Mouse (Mus musculus) hindbrain, postnatal 0 days (tissue): ENCODE data around the gene Hoxa9. TPM values are rescaled to one million over a fixed set of nuclear protein-coding genes. Genes with fewer than 3 reads are reported as not detected.

ENCODE experiments used
- ATAC-seq: fragments of 200-750 bp; cut with Nextera tagmentation; 2 replicates; pipeline ENCODE4 v1.8.0; 2017; ENCODE audit warnings: mild to moderate bottlenecking, moderate TSS enrichment, moderate library complexity
- DNase-seq: peaks from one replicate; pipeline ENCODE4 v3.0.0-alpha.2; 2015; ENCODE audit warnings: low spot score
- H3K27ac ChIP-seq: fragments of 300-500 bp; sonication (generic); 2 replicates; pipeline ENCODE4 v1.5.1; 2014; ENCODE audit warnings: mild to moderate bottlenecking
- H3K27me3 ChIP-seq: fragments of 300-500 bp; sonication (generic); 2 replicates; pipeline ENCODE4 v1.6.1; 2014; ENCODE audit warnings: low read length, mixed read lengths; ENCODE audit not compliant: insufficient read depth
- H3K36me3 ChIP-seq: fragments of 300-500 bp; sonication (generic); 2 replicates; pipeline ENCODE4 v1.6.1; 2014; ENCODE audit warnings: low read length, mixed read lengths; ENCODE audit not compliant: insufficient read depth
- H3K4me1 ChIP-seq: fragments of 300-500 bp; sonication (generic); 2 replicates; pipeline ENCODE4 v1.6.1; 2014; ENCODE audit warnings: antibody characterized with exemption, low read length, mixed read lengths; ENCODE audit not compliant: insufficient read depth
- H3K4me2 ChIP-seq: fragments of 300-500 bp; sonication (generic); 2 replicates; pipeline ENCODE4 v1.6.1; 2014; ENCODE audit warnings: low read depth, mild to moderate bottlenecking, low read length, moderate library complexity, mixed read lengths
- H3K4me3 ChIP-seq: fragments of 300-500 bp; sonication (generic); 2 replicates; pipeline ENCODE4 v1.5.1; 2014; ENCODE audit warnings: low read length
- H3K9ac ChIP-seq: fragments of 300-500 bp; sonication (generic); replicated peaks from 2 replicates; pipeline ENCODE4 v1.6.1; 2014; ENCODE audit warnings: mild to moderate bottlenecking, low read length, moderate library complexity, mixed read lengths
- H3K9me3 ChIP-seq: fragments of 300-500 bp; sonication (generic); 2 replicates; pipeline ENCODE4 v1.6.1; 2016; ENCODE audit warnings: low read length, mixed read lengths
- CTCF ChIP-seq: IDR thresholded peaks from 2 replicates; pipeline ENCODE4 v1.5.1; 2016; ENCODE audit warnings: antibody characterized with exemption, control low read depth, low read depth
- WGBS: fragments of 180-500 bp; shearing (Covaris S2); extraction: QIAGEN DNeasy Blood & Tissue Kit; methylation state at CpG from one replicate; pipeline ENCODE4 v1.1.7; 2014; 5-methylcytosine and 5-hydroxymethylcytosine counted together
- polyA plus RNA-seq: library from polyadenylated mRNA; unstranded; fragments of >200 nt; fragmentation: Nextera tagmentation; extraction: Ambion mirVana; gene quantifications from 2 replicates; pipeline ENCODE4 v1.2.1, GENCODE M21; 2015
- total RNA-seq: library from RNA; depleted of rRNA; stranded (reverse); fragments of >200 nt; gene quantifications from 2 replicates; pipeline ENCODE4 v1.2.3, GENCODE M21; 2014

The Hoxa9 gene
- total and polyA plus RNA-seq, 2 experiments from 2014 or later, result 0.26 TPM; not detected in 1

DNA sequence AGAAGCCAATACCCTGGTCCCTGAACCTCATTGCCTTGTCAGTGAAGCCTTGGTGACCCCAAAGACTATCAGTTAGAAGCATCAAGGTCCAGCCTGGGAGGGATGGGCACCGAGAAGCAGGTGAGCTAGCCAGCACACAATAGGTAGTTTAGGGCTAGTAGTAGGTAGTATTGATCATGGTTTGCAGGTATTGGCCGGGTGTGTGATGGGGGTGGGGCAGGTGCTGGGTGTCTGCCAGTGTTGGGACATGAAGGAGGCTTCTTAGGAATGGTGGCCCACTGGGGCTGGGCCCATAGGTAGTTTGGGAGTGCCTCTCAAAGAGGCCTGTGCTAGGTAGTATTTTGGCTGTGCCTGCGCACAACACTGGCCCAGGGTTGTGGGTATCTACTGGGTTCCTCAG is 15.8 kb downstream of the Hoxa9 start:
- no peaks in the 10 kb centered on the region for H3K4me1 ChIP-seq
- 16% methylated on average over 3 of the region's 3 CpGs for WGBS
- peaks cover 98% of the 10 kb centered on the region for H3K27me3 ChIP-seq
- H3K4me3 ChIP-seq, result no peak overlapping the region
- H3K36me3 ChIP-seq, result no peaks in the 10 kb centered on the region
- DNase-seq (no peak), ATAC-seq (no peak)
- TF ChIP-seq CTCF, result no peak
- H3K9ac ChIP-seq, result no peak overlapping the region
- H3K9me3 ChIP-seq, result no peaks in the 10 kb centered on the region
- no peak overlapping the region for H3K4me2 ChIP-seq
- H3K27ac ChIP-seq, result no peak overlapping the region

DNA sequence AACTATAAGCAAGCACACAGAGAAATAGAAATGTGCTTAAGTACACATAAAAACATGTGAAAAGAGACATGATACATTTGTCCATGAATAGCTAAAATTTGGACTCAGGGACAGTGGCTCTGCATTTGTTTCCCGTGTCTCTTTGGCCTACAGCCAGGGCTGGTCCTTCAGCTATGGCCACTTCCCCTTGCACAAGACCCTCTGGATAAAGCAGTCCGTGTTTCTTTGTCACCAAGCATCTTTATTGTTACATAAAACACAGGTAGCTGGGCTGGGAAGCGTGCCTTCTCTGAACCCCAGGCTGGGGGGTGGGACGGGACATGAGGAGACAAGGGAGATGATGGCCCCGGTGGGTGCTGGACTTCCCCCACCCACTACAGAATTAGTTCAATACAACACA is 16.6 kb downstream of the Hoxa9 start:
- H3K27ac ChIP-seq, result no peak overlapping the region
- no peak for TF ChIP-seq CTCF

DNA sequence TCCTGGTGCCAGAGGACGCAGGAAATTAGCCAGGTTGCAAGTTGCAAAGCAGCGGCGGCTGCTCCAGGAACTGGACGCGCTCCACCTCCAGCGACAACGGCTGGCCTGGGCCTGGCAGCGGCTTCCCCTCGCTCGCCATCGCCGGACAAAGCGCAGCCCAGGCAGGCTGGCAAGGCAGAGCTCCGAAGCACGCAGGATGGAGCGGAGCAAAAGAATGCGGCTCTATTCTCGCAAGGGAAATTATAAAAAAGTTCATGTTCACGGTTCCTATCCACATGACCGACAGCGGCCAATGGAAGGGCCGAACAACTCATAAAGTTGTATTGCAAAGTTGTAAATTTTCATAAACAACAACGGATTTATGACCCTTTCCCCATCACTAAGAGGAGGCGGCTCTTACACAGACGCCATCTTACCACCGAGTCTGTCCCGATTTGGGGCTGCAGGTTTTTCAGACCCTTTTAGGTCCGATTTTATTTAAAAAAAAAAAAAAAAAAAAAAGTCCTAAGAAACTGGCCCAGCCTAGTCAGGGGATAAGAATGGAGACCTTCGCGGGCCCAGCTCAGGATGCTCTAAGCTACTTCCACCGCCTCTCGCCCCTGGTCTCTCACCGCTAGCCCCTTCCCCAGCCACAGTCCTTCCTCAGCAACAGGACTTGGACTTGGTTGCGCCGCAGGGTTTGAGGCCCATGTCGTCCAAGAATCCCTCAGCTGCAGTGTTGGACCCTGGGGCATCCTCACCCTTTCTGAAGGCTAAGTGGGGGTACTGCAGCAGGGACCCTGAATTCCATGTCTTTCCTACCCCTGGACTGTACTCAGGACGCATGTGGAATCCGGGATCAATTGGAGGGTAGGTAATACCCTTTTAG is 17.5 kb downstream of the Hoxa9 start, which contains the start of the genes Hoxa3 and Gm28308:
TSS of gene Hoxa3 (minus strand) at position 218 of the 868 bp plus-strand sequence.
TSS of gene Gm28308 (minus strand) at position 221 of the 868 bp plus-strand sequence.
- ATAC-seq, result no peak
- Histone ChIP-seq H3K9ac (no peak within 1 kb of the TSS), H3K4me3 (peak within 1 kb of the TSS; percentile 11; the same call in 1 of the 2 replicates), H3K36me3 (no peaks in the 10 kb centered on the region), H3K27ac (no peak within 1 kb of the TSS), H3K27me3 (peaks cover 98% of the 10 kb centered on the region), H3K4me1 (no peaks in the 10 kb centered on the region), H3K4me2 (no peak within 1 kb of the TSS), H3K9me3 (no peaks in the 10 kb centered on the region)
- no peak for TF ChIP-seq CTCF
- no peak for DNase-seq
- 11% methylated on average over 38 of the region's 38 CpGs for WGBS

More for the DNA sequence above, 16.6 kb downstream of the Hoxa9 start:
- Histone ChIP-seq H3K9me3 (no peaks in the 10 kb centered on the region), H3K4me2 (no peak overlapping the region), H3K4me1 (no peaks in the 10 kb centered on the region), H3K27me3 (peaks cover 98% of the 10 kb centered on the region), H3K9ac (no peak overlapping the region), H3K36me3 (no peaks in the 10 kb centered on the region), H3K4me3 (no peak overlapping the region)
- ATAC-seq (no peak), DNase-seq (no peak)
- WGBS, result 11% methylated on average over 5 of the region's 5 CpGs

DNA sequence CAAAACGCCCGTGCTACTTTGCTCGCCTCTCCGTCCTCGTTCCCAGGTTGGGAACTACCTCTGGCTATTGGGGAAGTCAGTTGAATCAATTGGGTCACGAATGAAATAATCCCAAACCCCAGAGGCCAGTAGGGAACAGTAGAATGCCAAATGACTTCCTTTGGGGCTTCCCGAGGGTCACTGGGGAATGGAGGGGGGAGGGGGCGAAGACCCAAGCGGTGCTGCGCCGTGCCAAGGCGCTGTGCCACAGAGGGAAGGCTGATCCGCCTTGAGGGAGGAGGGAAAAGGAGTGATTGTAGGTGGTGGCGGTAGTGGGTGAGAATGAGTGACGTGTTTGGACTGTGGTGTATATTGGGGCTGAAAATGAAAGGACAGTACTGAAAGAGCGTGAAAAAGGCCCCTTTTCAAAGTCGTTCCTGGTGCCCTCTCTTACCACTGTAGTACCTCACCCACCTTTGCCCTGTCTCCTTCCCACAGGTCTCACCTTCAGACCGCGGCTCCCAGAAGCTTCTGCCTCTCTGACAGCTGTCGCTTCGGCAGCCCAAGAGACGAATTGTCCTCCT is 18.3 kb downstream of the Hoxa9 start:
- WGBS, result 6% methylated on average over 22 of the region's 22 CpGs
- peaks cover 96% of the 10 kb centered on the region for H3K27me3 ChIP-seq
- no peak overlapping the region for H3K9ac ChIP-seq
- H3K4me1 ChIP-seq, result no peaks in the 10 kb centered on the region
- H3K27ac ChIP-seq, result no peak overlapping the region
- DNase-seq (no peak), ATAC-seq (no peak)
- H3K4me3 ChIP-seq, result peak overlapping the region; percentile 11; the same call in 1 of the 2 replicates
- no peaks in the 10 kb centered on the region for H3K36me3 ChIP-seq
- H3K9me3 ChIP-seq, result no peaks in the 10 kb centered on the region
- no peak overlapping the region for H3K4me2 ChIP-seq
- no peak for TF ChIP-seq CTCF

DNA sequence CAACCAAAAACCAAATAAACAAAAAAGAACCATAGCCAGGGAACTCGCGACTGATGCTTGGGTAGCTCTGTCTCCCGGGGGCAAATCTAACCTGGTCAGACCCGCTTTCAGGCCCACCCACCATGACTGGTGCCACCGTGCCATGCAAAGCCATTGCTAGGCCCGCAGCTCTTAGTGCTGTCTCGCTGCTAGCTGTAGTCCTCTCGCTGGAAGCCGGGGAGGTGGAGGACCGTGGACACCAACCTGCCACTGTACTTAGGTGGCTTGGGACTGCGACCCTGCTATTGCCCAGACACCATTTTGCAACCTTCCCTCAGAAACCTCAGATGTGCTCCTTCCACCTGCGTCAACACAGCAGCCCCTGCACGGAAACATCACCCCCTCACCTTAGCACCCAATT is 18.9 kb downstream of the Hoxa9 start:
- no peak overlapping the region for H3K27ac ChIP-seq
- no peak for TF ChIP-seq CTCF
- no peak overlapping the region for H3K9ac ChIP-seq
- H3K36me3 ChIP-seq, result no peaks in the 10 kb centered on the region
- H3K4me3 ChIP-seq, result no peak overlapping the region
- DNase-seq, result no peak
- H3K4me2 ChIP-seq, result peak overlapping the region; percentile 25; the same call in 1 of the 2 replicates
- no peak for ATAC-seq
- 6% methylated on average over 13 of the region's 13 CpGs for WGBS
- H3K27me3 ChIP-seq, result peaks cover 96% of the 10 kb centered on the region
- no peaks in the 10 kb centered on the region for H3K4me1 ChIP-seq
- H3K9me3 ChIP-seq, result no peaks in the 10 kb centered on the region

DNA sequence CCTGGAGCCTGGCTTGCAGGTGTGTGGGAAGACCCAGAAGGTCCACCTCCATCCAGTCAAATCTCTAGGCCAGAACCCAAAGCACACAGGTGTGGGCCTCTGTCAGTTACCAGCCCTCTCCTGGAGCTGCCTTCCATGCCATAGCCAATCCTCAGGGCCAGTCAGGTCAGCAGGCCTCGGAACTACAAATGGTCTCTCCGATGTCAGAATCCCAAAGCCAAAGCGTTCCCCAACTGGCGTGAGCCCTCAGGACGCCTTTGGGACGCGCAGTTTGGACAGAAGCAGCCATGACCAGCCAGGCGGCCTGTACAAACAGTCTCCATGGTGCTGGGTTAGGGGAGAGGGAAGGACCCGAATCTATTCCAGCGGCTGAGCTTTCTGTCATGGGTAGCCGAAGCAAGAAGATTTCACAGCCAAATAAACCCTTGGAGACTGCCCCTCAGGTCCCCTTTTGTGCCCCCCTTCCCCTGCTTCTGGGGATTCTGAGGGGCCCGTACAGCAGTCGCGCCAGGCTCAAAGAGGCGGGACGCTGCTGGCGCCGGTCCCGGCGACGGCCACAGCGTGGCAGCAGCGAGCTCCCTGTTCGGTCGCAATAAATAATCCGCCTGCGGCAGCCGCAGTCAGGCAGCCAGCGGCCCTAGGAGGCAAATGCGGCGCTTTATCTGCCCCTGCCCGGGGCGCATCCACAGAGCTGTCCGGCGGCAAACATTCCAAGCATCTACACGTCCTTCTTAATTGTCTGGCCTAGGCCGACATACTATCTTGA is 19.5 kb downstream of the Hoxa9 start:
- DNase-seq, result peak; percentile 90

More for the DNA sequence above, 19.5 kb downstream of the Hoxa9 start:
- peak; percentile 50 for ATAC-seq
- Histone ChIP-seq H3K27ac (no peak overlapping the region), H3K4me2 (peak overlapping the region; percentile 25; the same call in 1 of the 2 replicates), H3K9me3 (no peaks in the 10 kb centered on the region), H3K27me3 (peaks cover 95% of the 10 kb centered on the region), H3K9ac (no peak overlapping the region), H3K4me1 (no peaks in the 10 kb centered on the region), H3K4me3 (peak overlapping the region; percentile 6; the same call in 1 of the 2 replicates), H3K36me3 (no peaks in the 10 kb centered on the region)
- TF ChIP-seq CTCF, result peak; percentile 77
- WGBS, result 1% methylated on average over 37 of the region's 37 CpGs
